Mouse (Mus musculus) CH12.LX (cell line): ENCODE measurements around the gene Nlrp6.

Experiments
- BHLHE40 ChIP-seq: IDR thresholded peaks from 2 replicates; pipeline ENCODE4 v1.6.1; 2011; ENCODE audit warnings: mild to moderate bottlenecking, low read depth, low read length, improper control_type of control experiment
- CHD1 ChIP-seq: IDR thresholded peaks from 2 replicates; pipeline ENCODE4 v1.6.1; 2012; ENCODE audit warnings: low read depth, low read length, improper control_type of control experiment, inconsistent platforms
- CTCF ChIP-seq, 2 experiments: IDR thresholded peaks in 1 of 2; conservative IDR thresholded peaks in 1 of 2; 2 replicates each; pipeline ENCODE4 v1.5.1; 2011 to 2012; ENCODE audit warnings: low read depth in 2 of 2, low read length in 2 of 2, improper control_type of control experiment in 1 of 2, inconsistent platforms in 1 of 2, mild to moderate bottlenecking in 1 of 2, moderate library complexity in 1 of 2
- HCFC1 ChIP-seq: IDR thresholded peaks from 2 replicates; pipeline ENCODE4 v1.6.1; 2012; ENCODE audit warnings: low read depth, mild to moderate bottlenecking, inconsistent platforms, low read length, improper control_type of control experiment
- MAFK ChIP-seq: IDR thresholded peaks from 2 replicates; pipeline ENCODE4 v1.6.1; 2011; ENCODE audit warnings: low read length, improper control_type of control experiment; ENCODE audit not compliant: insufficient replicate concordance
- NRF1 ChIP-seq: IDR thresholded peaks from 2 replicates; pipeline ENCODE4 v1.6.1; 2014; ENCODE audit warnings: low read depth, mild to moderate bottlenecking, inconsistent platforms, low read length, improper control_type of control experiment, moderate library complexity
- POLR2A ChIP-seq: IDR thresholded peaks from 2 replicates; pipeline ENCODE4 v1.6.1; 2011; ENCODE audit warnings: low read depth, mild to moderate bottlenecking, improper control_type of control experiment, low read length
- RAD21 ChIP-seq: IDR thresholded peaks from 2 replicates; pipeline ENCODE4 v1.6.1; 2011; ENCODE audit warnings: low read depth, mild to moderate bottlenecking, low read length, improper control_type of control experiment, moderate library complexity
- ZKSCAN1 ChIP-seq: IDR thresholded peaks from 2 replicates; pipeline ENCODE4 v1.6.1; 2012; ENCODE audit warnings: low read depth, inconsistent platforms, low read length, improper control_type of control experiment, borderline replicate concordance
- ZNF384 ChIP-seq: IDR thresholded peaks from 2 replicates; pipeline ENCODE4 v1.6.1; 2012; ENCODE audit warnings: low read depth, low read length, improper control_type of control experiment, inconsistent platforms

GRCm38 (mm10) chr7:140959181-140959901 is 38.6 kb downstream of the Nlrp6 start:
- TF ChIP-seq HCFC1, result no peak
- no peak for TF ChIP-seq POLR2A
- TF ChIP-seq ZKSCAN1, result no peak
- TF ChIP-seq CTCF (conservative IDR thresholded peaks at IDR 0.05 in 1 of 2, IDR thresholded peaks at IDR 0.05 in 1 of 2; ENCODE audit: low read depth in 2 of 2, low read length in 2 of 2), result peak in 1 of 2 experiments; percentile 96; a peak in 2 of 4 replicates
- TF ChIP-seq ZNF384, result no peak
- no peak for TF ChIP-seq NRF1
- no peak for TF ChIP-seq MAFK
- peak; percentile 97 for TF ChIP-seq RAD21
- TF ChIP-seq CHD1, result no peak
- TF ChIP-seq BHLHE40, result no peak
